Mouse (Mus musculus): ENCODE results near the gene Cd160.

Cd160 gene

GRCm38 (mm10) chr3:96828984-96829383, at the start of gene Cd160, which contains the start of gene Pdzk1:
Gene Cd160 (minus strand): TSS chr3:96829351.
Gene Pdzk1 (plus strand): TSS chr3:96829284.
- DNase-seq (ENCODE audit: low spot score) = no peak

- DNase-seq (ENCODE audit: low spot score) = no peak
Observed at GRCm38 (mm10) chr3:96874808-96875571, 45.8 kb upstream of the Cd160 start.

- no peak for DNase-seq (ENCODE audit: low spot score)
Observed at GRCm38 (mm10) chr3:96872501-96872900, 43.4 kb upstream of the Cd160 start.

- DNase-seq (ENCODE audit: low spot score) = no peak
Observed at GRCm38 (mm10) chr3:96871070-96871469, 41.9 kb upstream of the Cd160 start.

GRCm38 (mm10) chr3:96870270-96870669, 41.1 kb upstream of the Cd160 start:
- DNase-seq (ENCODE audit: low spot score) = no peak

- no peak for DNase-seq (ENCODE audit: low spot score)
Observed at GRCm38 (mm10) chr3:96869091-96869490, 39.9 kb upstream of the Cd160 start.

GRCm38 (mm10) chr3:96868566-96868965, 39.4 kb upstream of the Cd160 start:
- DNase-seq (ENCODE audit: low spot score) = no peak

- DNase-seq (ENCODE audit: low spot score) = no peak
Observed at GRCm38 (mm10) chr3:96867863-96868262, 38.7 kb upstream of the Cd160 start.

GRCm38 (mm10) chr3:96860498-96860897, 31.3 kb upstream of the Cd160 start:
- DNase-seq (ENCODE audit: low spot score) = no peak

- no peak for DNase-seq (ENCODE audit: low spot score)
Observed at GRCm38 (mm10) chr3:96855833-96856232, 26.7 kb upstream of the Cd160 start.

- DNase-seq (ENCODE audit: low spot score) = no peak
Observed at GRCm38 (mm10) chr3:96854376-96854775, 25.2 kb upstream of the Cd160 start.

- DNase-seq (ENCODE audit: low spot score) = no peak
Observed at GRCm38 (mm10) chr3:96852561-96852960, 23.4 kb upstream of the Cd160 start.

- no peak for DNase-seq (ENCODE audit: low spot score)
Observed at GRCm38 (mm10) chr3:96849168-96849727, 20.1 kb upstream of the Cd160 start.

- no peak for DNase-seq (ENCODE audit: low spot score)
Observed at GRCm38 (mm10) chr3:96848470-96848869, 19.3 kb upstream of the Cd160 start.

GRCm38 (mm10) chr3:96847661-96848060, 18.5 kb upstream of the Cd160 start:
- DNase-seq (ENCODE audit: low spot score) = no peak

- DNase-seq (ENCODE audit: low spot score) = no peak
Observed at GRCm38 (mm10) chr3:96846985-96847384, 17.8 kb upstream of the Cd160 start.

- no peak for DNase-seq (ENCODE audit: low spot score)
Observed at GRCm38 (mm10) chr3:96845806-96846205, 16.7 kb upstream of the Cd160 start.

- DNase-seq (ENCODE audit: low spot score) = no peak
Observed at GRCm38 (mm10) chr3:96845191-96845590, 16.0 kb upstream of the Cd160 start.

- DNase-seq (ENCODE audit: low spot score) = no peak
Observed at GRCm38 (mm10) chr3:96838996-96839645, 10.0 kb upstream of the Cd160 start.

- DNase-seq (ENCODE audit: low spot score) = no peak
Observed at GRCm38 (mm10) chr3:96836414-96836813, 7.3 kb upstream of the Cd160 start.

- no peak for DNase-seq (ENCODE audit: low spot score)
Observed at GRCm38 (mm10) chr3:96834587-96835348, 5.6 kb upstream of the Cd160 start.

- no peak for DNase-seq (ENCODE audit: low spot score)
Observed at GRCm38 (mm10) chr3:96832930-96833329, 3.8 kb upstream of the Cd160 start.
